Mouse (Mus musculus): ENCODE results near the gene Ubap2l.

DNA sequence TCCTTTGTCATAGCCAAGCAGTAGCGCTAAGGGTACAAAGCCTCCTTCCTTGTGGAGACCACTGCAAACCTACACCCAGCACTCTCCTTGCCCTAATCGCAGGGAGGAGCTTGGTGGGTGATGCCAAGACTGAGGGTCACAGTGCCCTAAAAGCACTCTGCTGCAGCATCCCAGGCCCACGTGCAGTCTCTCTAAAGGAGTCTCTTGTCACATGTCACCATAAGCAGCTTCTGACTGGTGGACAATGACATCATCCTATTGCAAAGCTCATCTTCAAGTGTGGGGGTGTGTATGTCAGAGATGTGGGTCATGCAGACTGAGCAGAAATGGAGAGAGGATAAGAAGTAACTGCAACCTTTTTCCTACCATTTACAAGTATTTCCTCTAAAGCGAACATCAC is 93.0 kb downstream of the Ubap2l start:
- TF ChIP-seq POLR2AphosphoS2 (IDR thresholded peaks at IDR 0.05; ENCODE audit: insufficient read length, low read depth), result no peak
- TF ChIP-seq TCF12 (IDR thresholded peaks at IDR 0.05; ENCODE audit: insufficient read depth, poor library complexity, severe bottlenecking), result no peak

Data from myocyte (in vitro differentiated cells).